Mouse (Mus musculus) heart, postnatal 0 days (tissue): ENCODE results near the gene Slc24a1. TPM values are rescaled to one million over a fixed set of nuclear protein-coding genes. Genes with fewer than 3 reads are reported as not detected.

ENCODE experiments used
- ATAC-seq: fragments of 200-750 bp; cut with Nextera tagmentation; 2 replicates; pipeline ENCODE4 v1.8.0; 2017; ENCODE audit warnings: low read depth, moderate number of reproducible peaks, moderate library complexity; ENCODE audit not compliant: insufficient read depth
- DNase-seq: peaks from one replicate; pipeline ENCODE4 v3.0.0-alpha.2; 2016; ENCODE audit warnings: low spot score
- H3K27ac ChIP-seq: fragments of 300-500 bp; sonication (generic); 2 replicates; pipeline ENCODE4 v1.5.1; 2014; ENCODE audit warnings: low read depth, mild to moderate bottlenecking
- H3K27me3 ChIP-seq: fragments of 300-500 bp; sonication (generic); 2 replicates; pipeline ENCODE4 v1.6.1; 2014; ENCODE audit warnings: low read length, mixed read lengths; ENCODE audit not compliant: control insufficient read depth, insufficient read depth
- H3K36me3 ChIP-seq: fragments of 300-500 bp; sonication (generic); replicated peaks from 2 replicates; pipeline ENCODE4 v1.6.1; 2014; ENCODE audit warnings: low read length, mixed read lengths; ENCODE audit not compliant: control insufficient read depth, insufficient read depth
- H3K4me1 ChIP-seq: fragments of 300-500 bp; sonication (generic); 2 replicates; pipeline ENCODE4 v1.6.1; 2014; ENCODE audit warnings: antibody characterized with exemption; ENCODE audit not compliant: control insufficient read depth, insufficient read depth
- H3K4me2 ChIP-seq: fragments of 300-500 bp; sonication (generic); 2 replicates; pipeline ENCODE4 v1.6.1; 2014; ENCODE audit warnings: low read depth, mild to moderate bottlenecking, low read length, moderate library complexity
- H3K4me3 ChIP-seq: fragments of 300-500 bp; sonication (generic); 2 replicates; pipeline ENCODE4 v1.5.1; 2014; ENCODE audit warnings: low read depth, low read length
- H3K9ac ChIP-seq: fragments of 300-500 bp; sonication (generic); replicated peaks from 2 replicates; pipeline ENCODE4 v1.6.1; 2014; ENCODE audit warnings: low read depth, low read length, mixed read lengths
- H3K9me3 ChIP-seq: fragments of 300-500 bp; sonication (generic); replicated peaks from 2 replicates; pipeline ENCODE4 v1.6.1; 2016; ENCODE audit warnings: low read length; ENCODE audit not compliant: control insufficient read depth
- CTCF ChIP-seq: IDR thresholded peaks from 2 replicates; pipeline ENCODE4 v1.5.1; 2016; ENCODE audit warnings: antibody characterized with exemption, control low read depth, low read depth
- EP300 ChIP-seq: IDR thresholded peaks from 2 replicates; pipeline ENCODE4 v1.6.1; 2016; ENCODE audit warnings: antibody characterized with exemption, low read depth
- WGBS: fragments of 180-500 bp; shearing (Covaris S2); extraction: QIAGEN DNeasy Blood & Tissue Kit; methylation state at CpG from one replicate; pipeline ENCODE4 v1.1.7; 2014; 5-methylcytosine and 5-hydroxymethylcytosine counted together
- polyA plus RNA-seq: library from polyadenylated mRNA; unstranded; fragments of >200 nt; fragmentation: Nextera tagmentation; extraction: Ambion mirVana; gene quantifications from 2 replicates; pipeline ENCODE4 v1.2.1, GENCODE M21; 2015
- total RNA-seq: library from RNA; depleted of rRNA; stranded (reverse); fragments of >200 nt; gene quantifications from 2 replicates; pipeline ENCODE4 v1.2.3, GENCODE M21; 2014; ENCODE audit warnings: low replicate concordance

The Slc24a1 gene
- total and polyA plus RNA-seq, 2 experiments from 2014 or later: 0.05 TPM; not detected in 1

DNA sequence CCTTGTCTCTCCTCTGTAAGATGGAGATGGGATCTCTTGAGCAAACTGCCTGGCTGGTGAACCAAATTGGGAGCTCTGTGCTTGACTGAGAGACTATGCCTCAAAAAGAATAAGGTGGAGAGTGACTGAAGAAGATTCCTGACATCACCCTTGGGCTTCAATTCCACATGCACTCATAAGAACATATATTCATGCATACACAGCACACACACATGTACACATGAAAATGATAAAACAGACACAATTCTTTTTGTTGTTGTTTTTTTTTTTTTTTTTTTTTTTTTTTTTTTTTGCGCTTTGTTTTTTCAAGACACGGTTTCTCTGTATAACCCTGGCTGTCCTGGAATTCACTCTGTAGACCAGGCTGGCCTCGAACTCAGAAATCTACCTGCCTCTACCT is 5.9 kb upstream of the Slc24a1 start:
- ATAC-seq: no peak
- WGBS: 74% methylated on average over 3 of the region's 3 CpGs

DNA sequence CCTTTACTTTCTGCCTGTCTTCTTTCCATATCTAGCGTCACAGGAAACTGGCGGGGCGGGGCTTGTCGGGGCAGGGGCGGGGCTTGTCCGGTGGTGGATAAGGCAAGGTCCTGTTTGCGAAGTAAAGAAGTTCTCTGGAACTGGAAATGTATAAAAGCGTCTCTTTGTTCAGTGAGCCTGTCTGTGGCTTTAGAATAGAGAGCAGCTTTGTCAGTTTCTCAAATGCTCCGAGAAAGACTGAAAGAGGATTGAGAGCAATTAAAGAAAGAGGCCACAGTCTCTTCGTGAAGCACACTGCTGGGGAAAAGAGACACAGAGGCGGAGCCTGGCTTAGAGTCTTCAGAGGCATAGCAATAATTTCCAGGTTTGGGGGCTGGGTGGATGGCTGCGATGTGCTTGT is 4.9 kb upstream of the Slc24a1 start:
- Histone ChIP-seq H3K4me2 (peak overlapping the region; percentile 28), H3K36me3 (no peaks in the 10 kb centered on the region), H3K4me3 (no peak overlapping the region), H3K27me3 (peaks cover 10% of the 10 kb centered on the region; the same call in 1 of the 2 replicates), H3K27ac (no peak overlapping the region), H3K4me1 (0 out of 2 replicates have a peak, but pooled peaks cover under 1% of the 10 kb centered on the region), H3K9ac (no peak overlapping the region), H3K9me3 (no peaks in the 10 kb centered on the region)
- 21% methylated on average over 12 of the region's 12 CpGs for WGBS
- DNase-seq (no peak), ATAC-seq (no peak)
- TF ChIP-seq CTCF (no peak), EP300 (no peak)

More for the DNA sequence above, 5.9 kb upstream of the Slc24a1 start:
- Histone ChIP-seq H3K27me3 (peaks cover 2% of the 10 kb centered on the region; the same call in 1 of the 2 replicates), H3K9me3 (no peaks in the 10 kb centered on the region), H3K4me3 (no peak overlapping the region), H3K4me2 (no peak overlapping the region), H3K27ac (no peak overlapping the region), H3K36me3 (no peaks in the 10 kb centered on the region), H3K9ac (no peak overlapping the region), H3K4me1 (peaks cover 7% of the 10 kb centered on the region; the same call in 1 of the 2 replicates)
- no peak for DNase-seq
- TF ChIP-seq CTCF: no peak

DNA sequence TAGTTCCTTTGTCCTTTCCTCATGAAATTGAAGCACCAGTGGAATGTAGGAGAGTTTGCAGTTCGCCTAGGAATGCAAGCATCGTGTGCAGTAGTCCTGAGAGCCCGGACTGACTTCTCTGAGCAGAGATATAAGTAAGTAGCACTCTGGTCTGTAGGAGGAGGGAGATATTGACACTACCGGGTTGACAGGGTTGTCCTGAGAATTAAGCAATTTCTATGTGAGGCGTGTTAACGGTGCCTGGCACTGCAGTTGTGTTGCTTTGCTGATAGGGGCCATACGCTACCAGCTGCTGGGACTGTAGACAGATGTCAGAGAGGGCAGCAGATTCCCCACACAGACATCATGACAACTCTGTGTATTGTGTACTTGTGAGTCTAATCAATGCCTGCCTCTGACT is 1.8 kb upstream of the Slc24a1 start:
- peaks cover 15% of the 10 kb centered on the region; the same call in 1 of the 2 replicates for H3K27me3 ChIP-seq
- H3K9ac ChIP-seq: no peak overlapping the region
- no peaks in the 10 kb centered on the region for H3K36me3 ChIP-seq
- H3K4me3 ChIP-seq: no peak overlapping the region
- no peak for TF ChIP-seq EP300
- no peak overlapping the region for H3K27ac ChIP-seq
- no peaks in the 10 kb centered on the region for H3K9me3 ChIP-seq
- no peak overlapping the region for H3K4me2 ChIP-seq
- 32% methylated on average over 7 of the region's 7 CpGs for WGBS
- no peak for ATAC-seq
- no peaks in the 10 kb centered on the region for H3K4me1 ChIP-seq
- DNase-seq: no peak

DNA sequence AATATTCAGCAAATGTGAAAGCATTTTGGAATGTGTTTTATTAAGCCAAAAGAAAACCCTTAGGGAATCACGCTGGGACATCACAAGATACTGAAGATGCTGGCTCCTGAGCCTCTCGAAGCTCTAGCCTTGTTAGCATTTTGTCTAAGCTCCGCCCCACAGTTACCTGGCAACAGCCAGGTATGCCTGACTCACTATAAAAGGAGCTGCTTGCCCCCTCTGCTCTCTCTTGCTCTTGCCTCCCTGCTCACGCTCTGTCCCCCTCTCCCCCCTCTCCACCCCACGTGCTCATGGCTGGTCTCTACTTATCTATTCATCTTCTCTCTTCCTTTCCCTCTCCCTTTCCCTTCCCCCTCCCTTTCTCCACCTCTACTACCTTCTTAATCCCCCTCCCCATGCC is 648 bp upstream of the Slc24a1 start:
- Histone ChIP-seq H3K27me3 (peaks cover 15% of the 10 kb centered on the region; the same call in 1 of the 2 replicates), H3K4me3 (no peak overlapping the region), H3K9me3 (no peaks in the 10 kb centered on the region), H3K36me3 (no peaks in the 10 kb centered on the region), H3K4me1 (no peaks in the 10 kb centered on the region), H3K9ac (no peak overlapping the region), H3K4me2 (no peak overlapping the region), H3K27ac (no peak overlapping the region)
- 22% methylated on average over 5 of the region's 5 CpGs for WGBS
- TF ChIP-seq EP300 (no peak), CTCF (no peak)
- DNase-seq (no peak), ATAC-seq (no peak)

DNA sequence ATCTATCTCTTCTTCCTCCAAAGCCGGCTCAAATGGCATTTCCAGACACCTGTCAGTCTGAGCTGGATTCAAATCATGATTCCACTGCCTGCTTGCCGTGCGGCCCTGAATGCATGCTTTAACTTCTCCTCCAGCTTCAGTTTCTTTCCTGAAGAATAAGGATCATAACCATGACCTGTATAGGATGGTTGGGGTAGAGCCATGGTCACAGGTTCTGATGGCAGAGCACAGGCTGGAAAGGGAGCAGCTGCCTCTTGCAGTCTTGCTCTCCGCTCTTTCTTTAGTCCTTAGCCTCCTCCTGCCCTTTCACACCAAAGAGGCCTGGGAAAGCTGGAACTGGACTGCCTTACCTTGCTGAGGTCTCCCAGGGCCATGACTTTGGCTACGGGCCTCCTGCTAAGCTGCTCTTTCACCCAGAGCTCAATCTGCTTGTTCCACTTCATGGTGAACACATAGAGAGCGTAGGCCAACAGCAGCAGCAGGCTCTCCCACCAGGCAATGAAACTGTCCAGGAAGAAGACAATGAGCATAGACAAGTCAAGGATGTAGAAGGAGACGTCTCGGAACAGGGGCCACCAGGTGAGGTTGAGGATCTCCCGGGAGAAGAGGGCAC is 3.8 kb downstream of the Slc24a1 start:
- TF ChIP-seq EP300: no peak
- TF ChIP-seq CTCF: no peak
- WGBS: 71% methylated on average over 9 of the region's 9 CpGs

DNA sequence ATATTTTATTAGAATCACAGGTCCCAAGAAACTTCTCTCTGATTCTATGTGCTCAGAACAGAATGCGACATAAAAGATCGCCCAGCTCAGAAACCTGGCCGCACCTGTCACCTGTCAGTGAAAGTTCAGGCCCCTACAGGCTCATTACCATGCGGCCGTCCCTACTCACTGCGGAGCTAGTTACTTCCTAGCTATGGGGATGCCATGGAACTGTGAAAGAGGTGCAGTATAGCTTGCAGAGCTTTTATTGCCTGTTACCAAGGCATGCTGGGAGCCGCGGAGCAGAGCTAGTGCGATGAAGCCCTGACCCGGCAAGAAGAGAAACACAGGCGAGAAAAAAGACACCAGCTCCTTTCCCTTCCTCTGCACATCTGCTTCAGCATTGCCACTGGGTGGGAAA is 7.4 kb downstream of the Slc24a1 start:
- no peak for TF ChIP-seq CTCF
- no peak for TF ChIP-seq EP300
- Histone ChIP-seq H3K27me3 (no peaks in the 10 kb centered on the region), H3K9ac (no peak overlapping the region), H3K9me3 (no peaks in the 10 kb centered on the region), H3K27ac (no peak overlapping the region), H3K36me3 (no peaks in the 10 kb centered on the region), H3K4me1 (no peaks in the 10 kb centered on the region), H3K4me3 (no peak overlapping the region), H3K4me2 (no peak overlapping the region)
- no peak for ATAC-seq
- DNase-seq: no peak
- 41% methylated on average over 11 of the region's 11 CpGs for WGBS

More for the DNA sequence above, 3.8 kb downstream of the Slc24a1 start:
- Histone ChIP-seq H3K36me3 (no peaks in the 10 kb centered on the region), H3K27ac (no peak overlapping the region), H3K4me3 (no peak overlapping the region), H3K9me3 (no peaks in the 10 kb centered on the region), H3K4me1 (no peaks in the 10 kb centered on the region), H3K9ac (no peak overlapping the region), H3K4me2 (no peak overlapping the region), H3K27me3 (peaks cover 15% of the 10 kb centered on the region; the same call in 1 of the 2 replicates)
- DNase-seq (no peak), ATAC-seq (no peak)
